8 mouse cellular contexts compared by ENCODE assay signal in genomic region chr7:92874116-92874675, GRCm38 (mm10). TPM values are rescaled to one million over a fixed set of nuclear protein-coding genes. Genes with fewer than 3 reads are reported as not detected.
DNase-seq lines count a peak whose midpoint lies in the region; ATAC-seq and TF ChIP-seq lines count a peak whose summit lies in the region.

Gene Ddias (minus strand): TSS chr7:92874247.
Gene Prcp (plus strand): TSS chr7:92874470.

- peaks cover 14% of the 10 kb centered on the region for H3K4me1 ChIP-seq in heart, embryonic 15.5 days (replicated peaks)
- peaks cover 30 to 33% of the 10 kb centered on the region in 2 experiments for H3K4me1 ChIP-seq in liver, embryonic 14.5 days (replicated peaks; ENCODE audit: control insufficient read depth in 2 of 2, insufficient read depth in 2 of 2, low read length in 1 of 2)
- peaks cover 9% of the 10 kb centered on the region; the same call in 1 of the 2 replicates for H3K4me1 ChIP-seq in neural tube, embryonic 11.5 days (ENCODE audit: control insufficient read depth, insufficient read depth, low read length)
- peaks cover 4% of the 10 kb centered on the region; the same call in 1 of the 2 replicates for H3K4me1 ChIP-seq in stomach, postnatal 0 days (replicated peaks; ENCODE audit: control insufficient read depth, insufficient read depth)

- no peaks in the 10 kb centered on the region for H3K9me3 ChIP-seq in heart, embryonic 15.5 days (replicated peaks)
- no peaks in the 10 kb centered on the region for H3K9me3 ChIP-seq in liver, embryonic 14.5 days (ENCODE audit: control insufficient read depth, low read length)
- no peaks in the 10 kb centered on the region for H3K9me3 ChIP-seq in neural tube, embryonic 11.5 days (ENCODE audit: control insufficient read depth, low read length)
- H3K9me3 ChIP-seq in stomach, postnatal 0 days (ENCODE audit: control insufficient read depth, low read length) = no peaks in the 10 kb centered on the region

- DNase-seq in c-Kit-negative CD71-positive TER-119-positive erythroid progenitor cells, embryonic 14.5 days (ENCODE audit: low read depth, low spot score) = peak; percentile 94
- peak; percentile 73 for DNase-seq in fibroblast of lung, adult 2 months (ENCODE audit: low read depth)
- peak; percentile 97 to 98 for DNase-seq in kidney, postnatal 25 days
- peak; percentile 91 to 92 (median 91) for DNase-seq in liver, embryonic 14.5 days (ENCODE audit: low read depth in 3 of 3, low spot score in 3 of 3)
- peak; percentile 95 for DNase-seq in neural tube, embryonic 11.5 days (ENCODE audit: low spot score)
- peak; percentile 94 for DNase-seq in stomach, postnatal 0 days (ENCODE audit: low spot score)

- peak; percentile 99 for TF ChIP-seq CTCF in liver, embryonic 14.5 days (IDR thresholded peaks at IDR 0.05; ENCODE audit: low read depth)
- peak; percentile 98 for TF ChIP-seq CTCF in stomach, postnatal 0 days (IDR thresholded peaks at IDR 0.05; ENCODE audit: low read depth)

- H3K27ac ChIP-seq in heart, embryonic 15.5 days = peak within 1 kb of the TSS; percentile 99
- H3K27ac ChIP-seq in liver, embryonic 14.5 days = peak within 1 kb of the TSS; percentile 94
- peak within 1 kb of the TSS; percentile 97 for H3K27ac ChIP-seq in neural tube, embryonic 11.5 days (ENCODE audit: low read depth, low read length)
- H3K27ac ChIP-seq in stomach, postnatal 0 days (replicated peaks) = peak within 1 kb of the TSS; percentile 98

- peak; percentile 58 for ATAC-seq in CD4-positive, CD25-positive, alpha-beta regulatory T cell, adult 4 months
- peak; percentile 84 for ATAC-seq in heart, embryonic 15.5 days (replicated peaks; ENCODE audit: insufficient number of reproducible peaks, insufficient read depth, low FRiP score, low read depth)
- peak; percentile 77 for ATAC-seq in liver, embryonic 14.5 days (ENCODE audit: insufficient read depth)
- peak; percentile 89 for ATAC-seq in neural tube, embryonic 11.5 days (ENCODE audit: insufficient read depth, low FRiP score, low TSS enrichment)
- ATAC-seq in stomach, postnatal 0 days (ENCODE audit: low FRiP score, low TSS enrichment) = peak; percentile 90

- H3K4me3 ChIP-seq in heart, embryonic 15.5 days = peak within 1 kb of the TSS; percentile 86
- peak within 1 kb of the TSS; percentile 85 to 91 for H3K4me3 ChIP-seq in liver, embryonic 14.5 days (ENCODE audit: insufficient read depth in 1 of 2, low read depth in 2 of 2, low read length in 2 of 2)
- peak within 1 kb of the TSS; percentile 62 for H3K4me3 ChIP-seq in neural tube, embryonic 11.5 days (ENCODE audit: low read depth, low read length)
- H3K4me3 ChIP-seq in stomach, postnatal 0 days (ENCODE audit: low read depth, low read length) = peak within 1 kb of the TSS; percentile 65

- peak within 1 kb of the TSS; percentile 80 for H3K9ac ChIP-seq in heart, embryonic 15.5 days
- H3K9ac ChIP-seq in liver, embryonic 14.5 days (replicated peaks) = peak within 1 kb of the TSS; percentile 94
- H3K9ac ChIP-seq in neural tube, embryonic 11.5 days (ENCODE audit: low read length) = peak within 1 kb of the TSS; percentile 81
- H3K9ac ChIP-seq in stomach, postnatal 0 days (ENCODE audit: low read length) = peak within 1 kb of the TSS; percentile 79

- no peaks in the 10 kb centered on the region for H3K36me3 ChIP-seq in heart, embryonic 15.5 days
- H3K36me3 ChIP-seq in liver, embryonic 14.5 days (replicated peaks; ENCODE audit: control insufficient read depth, insufficient read depth, low read depth) = no peaks in the 10 kb centered on the region; the same call in none of the 2 replicates
- H3K36me3 ChIP-seq in neural tube, embryonic 11.5 days (ENCODE audit: control insufficient read depth, insufficient read depth, low read length) = no peaks in the 10 kb centered on the region
- H3K36me3 ChIP-seq in stomach, postnatal 0 days (ENCODE audit: control insufficient read depth, insufficient read depth, low read length) = no peaks in the 10 kb centered on the region

- WGBS in heart, embryonic 15.5 days = under 1% methylated on average over 53 of the region's 53 CpGs
- WGBS in liver, embryonic 14.5 days (ENCODE audit: insufficient replicate concordance) = under 1% methylated on average over 53 of the region's 53 CpGs
- under 1% methylated on average over 53 of the region's 53 CpGs for WGBS in neural tube, embryonic 11.5 days
- WGBS in stomach, postnatal 0 days = under 1% methylated on average over 52 of the region's 53 CpGs

- H3K4me2 ChIP-seq in heart, embryonic 15.5 days = peak within 1 kb of the TSS; percentile 89
- peak within 1 kb of the TSS; percentile 96 for H3K4me2 ChIP-seq in liver, embryonic 14.5 days (ENCODE audit: low read depth)
- peak within 1 kb of the TSS; percentile 66 for H3K4me2 ChIP-seq in neural tube, embryonic 11.5 days (ENCODE audit: low read depth)
- H3K4me2 ChIP-seq in stomach, postnatal 0 days (replicated peaks; ENCODE audit: low read depth) = peak within 1 kb of the TSS; percentile 84

- TF ChIP-seq EP300 in liver, embryonic 14.5 days (IDR thresholded peaks at IDR 0.05; ENCODE audit: low read depth) = no peak
- peak; percentile 64 for TF ChIP-seq EP300 in stomach, postnatal 0 days (optimal IDR thresholded peaks at IDR 0.05)

- H3K27me3 ChIP-seq in heart, embryonic 15.5 days = no peaks in the 10 kb centered on the region
- H3K27me3 ChIP-seq in liver, embryonic 14.5 days (ENCODE audit: control insufficient read depth, insufficient read depth, low read length) = no peaks in the 10 kb centered on the region
- H3K27me3 ChIP-seq in neural tube, embryonic 11.5 days (ENCODE audit: control insufficient read depth, insufficient read depth, low read length) = no peaks in the 10 kb centered on the region
- H3K27me3 ChIP-seq in stomach, postnatal 0 days (ENCODE audit: control insufficient read depth, insufficient read depth, low read length) = no peaks in the 10 kb centered on the region

RNA-seq across cellular contexts. Expression of gene Ddias, which starts in this region (rescaled TPM):
- polyA plus RNA-seq in CD4-positive, CD25-positive, alpha-beta regulatory T cell, adult 4 months (2017; shearing (Covaris generic)) = 1 to 10 TPM; 2.9 to 4.7 TPM
- polyA plus RNA-seq in heart, embryonic 15.5 days (2015; fragmentation: Nextera tagmentation; extraction: Ambion mirVana) = 8.2 and 9.0 TPM in 2 replicates
- 2.1 and 4.0 TPM in 2 replicates for polyA plus RNA-seq in liver, embryonic 14.5 days (2012; rRNA removed)
- 11.4 and 13.2 TPM in 2 replicates for polyA plus RNA-seq in liver, embryonic 14.5 days (2014; fragmentation: Nextera tagmentation; extraction: Ambion mirVana)
- polyA plus RNA-seq in neural tube, embryonic 11.5 days (2014; fragmentation: Nextera tagmentation; extraction: Ambion mirVana) = 20.6 and 22.4 TPM in 2 replicates
- polyA plus RNA-seq in stomach, postnatal 0 days (2015; fragmentation: Nextera tagmentation; extraction: Ambion mirVana) = 2.8 and 3.3 TPM in 2 replicates

RNA-seq across cellular contexts. Expression of gene Prcp, which starts in this region (rescaled TPM):
- polyA plus RNA-seq in CD4-positive, CD25-positive, alpha-beta regulatory T cell, adult 4 months (2017; shearing (Covaris generic)) = 10 to 100 TPM; 29.3 to 31.2 TPM
- polyA plus RNA-seq in heart, embryonic 15.5 days (2015; fragmentation: Nextera tagmentation; extraction: Ambion mirVana) = 19.1 and 22.0 TPM in 2 replicates
- 12.4 and 13.1 TPM in 2 replicates for polyA plus RNA-seq in liver, embryonic 14.5 days (2012; rRNA removed)
- 18.0 and 18.8 TPM in 2 replicates for polyA plus RNA-seq in liver, embryonic 14.5 days (2014; fragmentation: Nextera tagmentation; extraction: Ambion mirVana)
- polyA plus RNA-seq in neural tube, embryonic 11.5 days (2014; fragmentation: Nextera tagmentation; extraction: Ambion mirVana) = 18.4 and 20.1 TPM in 2 replicates
- 14.5 and 14.7 TPM in 2 replicates for polyA plus RNA-seq in stomach, postnatal 0 days (2015; fragmentation: Nextera tagmentation; extraction: Ambion mirVana)

Comparison
In these comparisons a context has a peak if more than half of its experiments do, and no peak if none do; other contexts are left out.
1. Peak in every context shown above with its lines: DNase-seq, ATAC-seq, H3K4me3 ChIP-seq and H3K27ac ChIP-seq.